Mouse (Mus musculus) ES-E14 (cell line): ENCODE results near the gene Robo1.

Experiments
- CHD2 ChIP-seq: IDR thresholded peaks from 2 replicates; pipeline ENCODE4 v1.6.1; 2014; ENCODE audit warnings: mild to moderate bottlenecking, low read depth, low read length, inconsistent platforms
- ZNF384 ChIP-seq: IDR thresholded peaks from 2 replicates; pipeline ENCODE4 v1.6.1; 2012; ENCODE audit warnings: low read depth, low read length, inconsistent platforms

- no peak for TF ChIP-seq CHD2
- no peak for TF ChIP-seq ZNF384
Measured at GRCm38 (mm10) chr16:72633846-72634245, 325.7 kb downstream of the Robo1 start.
